Mouse (Mus musculus): ENCODE data around the gene Mtrf1. TPM values are rescaled to one million over a fixed set of nuclear protein-coding genes. Genes with fewer than 3 reads are reported as not detected.
"Not testable (repeated sequence)": the region's sequence is repeated elsewhere in the genome, so short reads cannot be mapped to it uniquely, and the experiment has no call there.

The Mtrf1 gene
- 1.9 and 4.5 TPM in 2 replicates for total RNA-seq (2017)

DNA sequence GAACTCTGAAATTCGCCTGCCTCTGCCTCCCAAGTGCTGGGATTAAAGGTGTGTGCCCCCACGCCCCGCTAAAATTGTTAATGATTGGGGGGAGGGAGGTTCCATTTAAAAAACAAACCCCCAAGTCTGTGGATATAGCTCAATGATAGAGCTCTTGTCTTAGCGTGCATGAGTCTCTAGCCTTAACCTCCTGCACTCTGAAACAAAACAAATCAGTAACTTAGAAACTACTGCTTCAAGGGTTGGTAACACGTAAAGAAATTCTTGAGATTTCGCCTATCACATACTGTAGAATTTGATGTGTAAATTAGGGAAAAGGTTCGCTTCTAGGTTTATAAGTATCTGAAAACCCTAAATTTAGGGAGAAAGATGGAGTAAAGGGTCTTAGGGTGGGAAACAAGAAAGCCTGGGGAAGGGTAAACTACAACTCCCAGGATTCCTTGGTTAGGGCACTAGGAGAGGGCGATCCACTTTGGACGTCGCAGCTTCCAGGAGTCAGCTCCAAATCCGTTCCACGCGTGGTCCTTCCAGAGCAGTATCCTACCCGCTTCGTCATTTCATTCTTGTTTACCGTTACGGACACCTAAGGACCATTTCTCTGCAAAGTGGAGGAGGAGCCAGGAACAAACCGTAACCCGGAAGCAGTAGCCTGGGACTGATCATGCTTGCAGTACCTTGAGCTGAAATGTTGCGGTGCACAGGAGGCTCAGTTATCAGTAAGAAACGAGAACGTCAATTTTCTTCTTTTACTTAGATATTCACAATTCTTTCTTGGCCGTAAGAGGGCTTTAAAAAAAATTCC, at the start of gene Mtrf1:
Gene Mtrf1, plus strand, starts transcription at position 452 of the 802 bp plus-strand sequence.
- peak; percentile 79 for ATAC-seq (ENCODE audit: extremely low read depth, insufficient number of reproducible peaks, low FRiP score, poor library complexity, severe bottlenecking)

DNA sequence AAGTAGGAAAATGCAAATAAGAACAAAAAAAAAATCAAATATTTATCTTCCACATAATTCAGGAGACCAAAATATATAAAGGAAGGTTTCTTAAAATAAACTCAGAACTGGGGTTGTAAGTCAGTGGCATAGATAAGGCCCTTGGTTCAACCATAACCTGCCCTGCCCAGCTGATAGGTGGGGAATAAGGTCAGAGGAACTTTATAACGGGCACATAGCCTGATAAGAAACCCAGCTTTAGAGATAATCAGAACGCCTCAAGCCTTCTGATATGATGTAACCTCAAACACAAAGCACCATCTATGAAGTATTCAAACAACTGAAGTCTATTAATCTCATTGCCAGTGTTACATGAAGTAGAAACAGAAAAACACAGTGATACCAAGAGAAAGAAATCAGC, 39.5 kb upstream of the Mtrf1 start:
- ATAC-seq (ENCODE audit: extremely low read depth, insufficient number of reproducible peaks, low FRiP score, poor library complexity, severe bottlenecking), result no peak

DNA sequence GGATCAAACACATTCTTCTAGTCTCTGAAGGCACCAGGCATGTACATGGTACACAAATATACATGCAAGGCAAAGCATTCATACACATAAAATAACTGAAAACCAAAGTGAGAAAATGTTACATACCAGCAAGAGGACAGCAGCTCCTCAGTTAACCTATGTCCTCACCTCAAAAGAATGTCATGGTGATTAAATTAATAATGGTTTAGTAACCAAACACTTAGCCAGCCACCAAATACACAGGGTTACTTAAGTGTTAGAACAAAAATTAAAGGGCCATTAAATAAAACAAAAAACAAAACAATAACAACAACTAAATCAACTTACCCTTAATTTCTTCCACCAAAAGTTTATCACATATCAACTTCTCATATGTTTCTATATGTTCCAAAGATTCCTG, 20.5 kb upstream of the Mtrf1 start:
- no peak for ATAC-seq (ENCODE audit: extremely low read depth, insufficient number of reproducible peaks, low FRiP score, poor library complexity, severe bottlenecking)

DNA sequence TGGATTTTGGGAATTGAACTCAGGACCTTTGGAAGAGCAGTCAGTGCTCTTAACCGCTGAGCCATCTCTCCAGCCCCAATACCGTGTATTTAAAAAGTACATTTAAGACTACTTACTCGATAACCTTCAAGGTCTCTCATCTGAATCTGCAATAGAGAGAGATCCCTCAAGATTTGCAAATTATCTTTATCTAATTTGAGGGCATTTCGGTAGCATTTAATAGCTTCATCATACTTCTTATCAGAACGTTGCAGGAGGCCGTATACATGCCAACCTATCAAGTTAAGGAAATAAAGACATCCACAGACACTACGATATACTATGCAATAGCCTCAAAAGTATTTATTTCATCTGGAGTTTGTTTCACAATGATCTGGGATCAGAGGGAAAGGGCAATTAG, 14.5 kb upstream of the Mtrf1 start:
- ATAC-seq (ENCODE audit: extremely low read depth, insufficient number of reproducible peaks, low FRiP score, poor library complexity, severe bottlenecking), result no peak

DNA sequence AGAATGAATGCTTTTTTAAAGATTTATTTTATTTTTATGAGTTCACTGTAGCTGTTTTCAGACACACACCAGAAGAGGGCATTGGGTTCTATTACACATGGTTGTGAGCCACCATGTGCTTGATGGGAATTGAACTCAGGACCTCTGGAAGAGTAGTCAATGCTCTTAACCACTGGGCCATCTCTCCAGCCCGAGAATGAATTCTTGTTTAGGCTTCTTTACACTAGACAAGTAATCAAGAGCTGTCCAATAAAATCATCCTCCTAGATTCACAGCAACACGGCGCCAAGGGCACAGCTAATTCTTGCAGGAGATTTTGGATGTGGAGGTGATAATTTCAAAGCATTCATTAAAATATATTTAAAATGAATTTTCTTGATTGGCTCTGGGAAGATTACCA, 9.3 kb upstream of the Mtrf1 start:
- no peak for ATAC-seq (ENCODE audit: extremely low read depth, insufficient number of reproducible peaks, low FRiP score, poor library complexity, severe bottlenecking)

DNA sequence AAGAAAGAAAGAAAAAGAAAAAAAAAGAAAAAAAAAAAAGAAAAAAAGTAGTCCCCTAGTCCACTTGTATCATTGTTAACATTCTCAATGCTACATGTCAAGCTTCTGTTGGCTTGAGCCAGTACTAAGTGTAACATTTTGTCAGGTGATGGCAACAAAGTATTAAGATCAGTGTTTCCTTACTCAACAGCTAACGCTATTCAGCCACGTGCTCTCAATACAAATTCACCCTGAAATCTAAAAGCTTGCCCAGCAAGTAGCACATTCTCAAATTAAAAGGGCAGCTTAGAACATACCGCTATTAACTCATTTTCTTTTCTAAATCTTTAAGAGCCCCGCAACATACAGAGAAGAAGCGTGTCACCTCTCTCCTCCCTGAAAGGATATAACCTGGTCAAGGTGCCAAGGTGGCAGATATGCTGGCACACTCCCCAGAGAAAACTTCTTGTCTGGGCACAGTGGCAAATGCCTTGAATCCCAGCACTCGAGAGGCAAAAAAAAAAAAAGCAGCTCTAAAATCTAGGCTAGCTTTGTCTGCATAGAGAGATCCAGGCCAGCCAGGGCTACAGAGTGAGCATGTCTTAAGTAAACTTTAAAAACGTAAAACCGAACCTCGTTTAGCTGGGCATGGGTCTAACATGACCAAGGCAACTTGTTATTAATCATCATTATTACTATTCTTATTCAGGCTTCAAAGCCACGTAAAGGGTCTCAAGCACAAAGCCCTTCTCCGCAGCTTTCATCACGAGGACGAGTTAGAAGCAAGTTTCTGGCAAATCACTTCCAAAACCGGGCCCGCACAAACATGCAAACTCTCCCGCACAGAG, 7.9 kb upstream of the Mtrf1 start:
- no peak for ATAC-seq (ENCODE audit: extremely low read depth, insufficient number of reproducible peaks, low FRiP score, poor library complexity, severe bottlenecking)

DNA sequence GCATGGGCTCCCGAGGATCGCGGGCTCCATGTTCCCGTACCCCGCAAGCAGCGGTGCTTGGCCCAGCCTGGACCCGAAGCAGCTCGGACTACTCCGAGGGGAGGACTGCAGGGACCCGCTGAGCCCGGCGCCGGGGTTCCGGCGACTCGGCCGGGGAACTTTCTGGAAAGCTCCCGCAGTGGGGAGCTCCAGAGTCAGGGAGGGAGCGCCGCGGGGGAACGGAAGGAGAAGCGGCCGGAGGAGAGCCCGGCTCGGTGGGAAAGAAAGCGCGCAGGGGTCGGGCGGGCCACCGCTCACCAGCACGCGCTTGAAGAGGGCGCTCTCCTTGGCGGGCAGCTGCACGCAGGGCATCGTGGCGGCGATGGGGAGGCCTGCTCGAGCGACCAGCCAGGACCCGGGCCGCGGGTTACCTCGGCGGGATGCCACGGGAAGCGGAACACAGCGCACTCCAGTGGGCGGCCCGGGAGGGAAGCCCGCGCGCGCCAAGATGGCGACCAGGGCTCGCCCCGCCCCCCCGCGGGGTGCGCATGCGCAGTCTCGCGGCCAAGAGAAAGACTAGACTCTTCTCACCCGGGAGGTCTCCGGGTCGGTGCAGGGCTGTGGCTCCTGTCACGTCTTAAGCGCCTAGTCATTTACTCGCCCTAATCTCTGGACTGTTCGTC, 7.2 kb upstream of the Mtrf1 start, which contains the start of gene Naa16:
Gene Naa16, minus strand, starts transcription at position 514 of the 662 bp plus-strand sequence.
- peak; percentile 86 for ATAC-seq (ENCODE audit: extremely low read depth, insufficient number of reproducible peaks, low FRiP score, poor library complexity, severe bottlenecking)

DNA sequence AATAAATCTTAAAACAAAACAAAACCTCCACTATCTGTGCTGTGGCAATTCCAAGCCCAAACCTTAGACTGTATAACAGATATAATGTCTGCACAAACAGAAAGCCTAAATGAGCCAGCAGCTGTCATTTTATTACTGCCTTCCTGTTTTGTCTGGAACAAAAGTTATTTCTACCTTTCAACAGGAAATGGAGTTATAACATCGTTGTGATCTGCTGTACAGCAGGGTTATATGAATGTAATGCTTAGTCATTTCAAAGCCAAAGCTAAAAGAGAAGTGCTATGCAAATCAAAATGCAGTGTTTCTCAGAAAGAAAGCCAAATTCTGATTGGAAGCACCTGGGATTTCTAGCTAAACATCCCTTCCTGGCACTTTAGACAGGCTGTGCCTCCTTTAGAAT, 4.3 kb upstream of the Mtrf1 start:
- ATAC-seq (ENCODE audit: extremely low read depth, insufficient number of reproducible peaks, low FRiP score, poor library complexity, severe bottlenecking), result no peak

DNA sequence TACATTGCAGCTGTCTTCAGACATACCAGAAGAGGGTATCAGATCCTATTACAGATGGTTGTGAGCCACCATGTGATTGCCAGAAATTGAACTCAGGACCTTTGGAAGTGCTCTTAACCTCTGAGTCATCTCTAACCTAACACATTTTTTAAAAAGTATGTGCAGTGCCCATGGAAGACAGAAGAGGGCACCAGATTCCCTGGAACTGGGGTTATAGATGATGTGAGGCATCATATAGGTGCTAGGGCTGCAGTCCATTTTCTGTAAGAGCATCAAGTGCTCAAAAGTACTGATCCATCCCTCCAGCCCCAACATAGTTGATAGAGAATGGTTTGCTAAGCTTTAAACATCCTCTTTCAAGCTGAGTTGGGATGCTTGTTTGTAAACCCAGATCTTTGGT, 3.0 kb upstream of the Mtrf1 start:
- peak; percentile 76 for ATAC-seq (ENCODE audit: extremely low read depth, insufficient number of reproducible peaks, low FRiP score, poor library complexity, severe bottlenecking)

DNA sequence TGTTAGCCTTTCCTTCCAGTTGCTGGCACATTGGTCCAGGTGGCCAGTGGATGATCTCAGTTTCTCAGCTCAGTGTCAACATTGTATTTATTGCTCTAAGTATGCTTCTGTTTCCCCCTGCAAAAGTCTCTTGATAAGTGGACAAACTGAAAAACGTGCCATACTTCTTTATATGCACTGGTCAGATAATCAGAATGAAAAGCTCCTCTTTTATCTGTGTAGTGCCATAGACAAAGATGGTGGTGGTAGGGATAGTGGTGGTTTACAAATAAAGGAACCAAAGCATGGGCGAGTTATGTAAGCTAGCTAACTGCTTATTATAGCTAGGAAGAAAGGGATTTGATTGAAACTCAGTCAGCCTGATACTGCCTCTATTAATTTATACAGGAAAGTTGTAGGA, 10.1 kb downstream of the Mtrf1 start:
- ATAC-seq (ENCODE audit: extremely low read depth, insufficient number of reproducible peaks, low FRiP score, poor library complexity, severe bottlenecking), result no peak

DNA sequence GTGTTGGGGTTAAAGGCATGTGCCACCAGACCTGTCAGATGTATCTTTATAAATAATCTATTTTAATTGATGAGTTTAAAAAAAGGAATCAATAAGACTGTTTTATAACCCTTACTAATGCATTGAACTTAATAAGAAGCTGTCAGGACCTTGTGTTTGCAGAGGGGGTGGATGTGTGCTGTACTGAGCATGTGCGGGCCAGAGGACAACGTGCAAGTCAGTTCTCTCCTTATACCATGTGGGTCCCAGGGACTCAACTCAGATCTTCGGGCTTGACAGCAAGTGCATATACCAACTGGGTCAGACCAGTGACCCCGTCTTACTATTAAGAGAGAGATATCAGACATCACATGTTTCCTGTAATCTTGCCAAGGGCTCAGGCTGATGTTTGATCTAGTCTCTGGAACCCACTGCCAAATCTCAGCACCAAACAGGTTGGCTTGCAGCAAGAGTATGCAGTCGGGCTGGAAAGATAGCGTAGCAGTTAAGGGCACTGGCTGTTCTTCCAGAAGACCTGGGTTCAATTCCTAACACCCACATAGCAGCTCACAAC, 11.8 kb downstream of the Mtrf1 start:
- no peak for ATAC-seq (ENCODE audit: extremely low read depth, insufficient number of reproducible peaks, low FRiP score, poor library complexity, severe bottlenecking)

DNA sequence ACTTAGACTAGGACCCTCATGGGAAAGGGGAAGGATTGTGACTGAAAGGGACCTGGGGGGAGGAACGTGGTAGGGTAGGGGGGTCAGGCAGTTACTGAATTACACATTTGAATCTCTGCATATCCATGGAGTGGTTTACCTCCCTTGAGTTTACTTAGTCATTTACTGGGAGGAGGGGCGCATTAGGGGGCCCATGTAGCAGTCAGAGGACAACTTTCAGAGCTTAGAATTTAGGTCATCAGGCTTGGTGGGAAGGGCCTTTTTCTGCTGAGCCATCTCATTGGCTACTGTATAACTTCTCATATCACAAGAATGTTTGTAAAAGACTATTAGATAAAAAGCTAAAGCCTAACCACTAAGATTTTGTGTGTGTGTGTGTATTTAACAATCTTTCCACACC, 13.1 kb downstream of the Mtrf1 start:
- no peak for ATAC-seq (ENCODE audit: extremely low read depth, insufficient number of reproducible peaks, low FRiP score, poor library complexity, severe bottlenecking)

DNA sequence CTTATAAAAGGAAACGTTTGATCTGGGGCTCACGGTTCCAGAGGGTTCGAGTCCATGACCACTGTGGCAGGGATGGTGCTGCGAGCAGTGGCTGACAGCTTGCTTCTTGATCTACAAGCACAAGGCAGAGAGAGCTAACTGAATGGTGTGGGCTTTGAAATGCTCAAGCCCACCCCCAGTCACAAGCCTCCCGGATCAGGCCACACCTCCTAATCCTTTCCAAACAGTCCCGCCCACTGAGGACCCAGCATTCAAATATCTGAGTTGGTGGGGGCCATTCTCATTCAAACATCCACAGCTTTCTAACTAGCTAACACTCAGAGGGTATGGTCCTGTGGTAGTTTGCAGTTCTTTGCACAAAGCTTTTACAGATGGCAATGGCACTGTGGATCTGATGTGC, 15.5 kb downstream of the Mtrf1 start:
- no peak for ATAC-seq (ENCODE audit: extremely low read depth, insufficient number of reproducible peaks, low FRiP score, poor library complexity, severe bottlenecking)

DNA sequence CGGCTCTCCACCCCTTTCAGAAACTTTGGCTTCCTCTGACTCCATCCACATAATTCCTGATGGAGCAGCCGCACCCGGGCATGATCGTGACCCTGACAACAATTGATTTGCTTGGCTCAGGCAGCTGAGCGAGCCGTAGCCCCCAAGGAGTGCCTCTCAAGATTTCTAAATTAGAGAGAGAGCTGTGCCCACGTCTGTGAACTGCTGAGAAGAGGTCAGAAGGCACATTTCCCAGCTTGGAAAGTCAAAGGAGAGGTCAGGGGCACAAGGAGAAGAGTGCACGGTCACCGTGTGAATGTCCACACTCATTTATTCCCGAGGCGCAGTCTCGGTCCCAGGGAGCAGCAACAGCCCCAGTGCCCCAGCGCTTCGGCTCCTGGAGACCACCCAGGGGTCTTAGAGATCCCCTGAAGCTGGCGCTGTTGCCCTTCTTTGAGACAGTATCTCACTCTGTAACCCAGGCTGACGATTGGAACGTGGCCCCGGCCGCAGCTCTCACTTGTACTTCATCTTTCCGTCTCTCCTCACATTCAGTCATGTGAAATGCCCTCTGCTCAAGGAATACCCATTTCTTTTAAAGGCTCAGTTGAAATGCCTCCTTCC, 22.6 kb downstream of the Mtrf1 start:
- ATAC-seq (ENCODE audit: extremely low read depth, insufficient number of reproducible peaks, low FRiP score, poor library complexity, severe bottlenecking), result no peak

DNA sequence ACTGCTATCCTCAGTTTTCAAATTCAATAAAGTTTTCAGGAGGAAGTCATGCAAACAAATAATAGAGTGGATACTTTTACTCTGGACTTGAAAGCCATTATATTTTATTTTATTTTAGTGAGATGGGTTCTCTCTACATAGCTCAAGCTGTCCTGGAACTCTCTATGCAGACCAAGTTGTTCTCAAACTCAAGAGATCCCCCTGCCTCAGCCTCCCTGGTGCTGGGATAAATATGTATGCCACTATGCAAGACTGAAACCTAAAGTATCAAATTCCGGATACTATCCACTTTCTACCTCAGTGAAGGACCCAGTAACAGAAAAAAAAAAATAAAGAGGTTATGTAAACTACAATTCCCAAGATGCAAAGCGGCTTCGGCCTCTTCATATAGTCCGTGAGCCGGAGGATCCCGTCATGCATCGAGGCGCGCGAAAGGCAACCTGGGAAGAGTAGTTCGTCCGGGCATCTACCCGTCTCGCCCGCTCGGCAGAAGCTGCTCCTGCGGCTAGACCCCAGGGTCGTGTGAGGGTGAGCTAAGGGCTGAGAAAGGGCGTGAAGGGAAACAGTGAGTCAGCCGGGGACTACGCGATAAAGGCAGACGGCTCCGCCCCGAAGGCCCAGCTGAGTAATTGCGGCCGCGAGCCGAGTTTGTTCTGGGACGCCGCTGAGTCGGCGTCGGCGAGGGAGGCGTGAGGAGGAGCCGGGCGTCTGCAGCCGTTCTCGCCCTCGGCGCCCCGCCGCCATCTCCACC, 28.6 kb downstream of the Mtrf1 start, which contains the start of gene Kbtbd7:
Gene Kbtbd7, plus strand, starts transcription at position 533 of the 751 bp plus-strand sequence.
- ATAC-seq (ENCODE audit: extremely low read depth, insufficient number of reproducible peaks, low FRiP score, poor library complexity, severe bottlenecking), result peak; percentile 98

DNA sequence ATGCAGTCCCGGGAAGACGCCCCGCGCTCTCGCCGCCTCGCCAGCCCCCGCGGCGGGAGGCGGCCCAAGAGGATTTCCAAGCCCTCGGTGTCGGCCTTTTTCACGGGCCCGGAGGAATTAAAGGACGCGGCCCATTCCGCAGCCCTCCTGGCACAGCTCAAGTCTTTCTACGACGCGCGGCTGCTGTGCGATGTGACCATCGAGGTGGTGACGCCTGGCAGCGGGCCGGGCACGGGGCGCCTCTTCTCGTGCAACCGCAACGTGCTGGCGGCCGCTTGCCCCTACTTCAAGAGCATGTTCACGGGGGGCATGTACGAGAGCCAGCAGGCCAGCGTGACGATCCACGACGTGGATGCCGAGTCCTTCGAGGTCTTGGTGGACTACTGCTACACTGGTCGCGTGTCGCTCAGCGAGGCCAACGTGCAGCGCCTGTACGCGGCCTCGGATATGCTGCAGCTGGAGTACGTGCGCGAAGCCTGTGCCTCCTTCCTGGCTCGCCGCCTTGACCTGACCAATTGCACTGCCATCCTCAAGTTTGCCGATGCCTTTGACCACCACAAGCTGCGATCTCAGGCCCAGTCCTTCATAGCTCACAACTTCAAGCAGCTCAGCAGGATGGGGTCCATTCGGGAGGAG, 29.3 kb downstream of the Mtrf1 start:
- ATAC-seq (ENCODE audit: extremely low read depth, insufficient number of reproducible peaks, low FRiP score, poor library complexity, severe bottlenecking), result not testable (repeated sequence)

DNA sequence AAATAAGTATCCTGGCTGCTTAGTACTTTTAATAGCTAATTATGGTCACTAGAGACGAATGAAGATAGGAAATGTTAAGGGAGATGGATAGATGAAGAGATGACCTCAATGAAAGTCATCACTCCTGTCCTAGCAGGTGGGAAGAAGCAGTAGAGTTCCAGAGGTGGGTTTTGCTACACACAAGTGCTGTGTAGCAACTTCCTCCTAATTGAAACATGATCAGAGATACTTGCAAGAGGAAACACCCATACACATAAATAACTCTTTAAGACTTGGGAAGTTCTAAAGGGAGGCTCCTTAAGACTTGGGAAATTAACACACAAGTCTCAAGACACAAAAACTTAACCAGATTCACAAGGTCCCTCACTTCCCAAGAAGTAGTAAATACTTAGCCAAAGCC, 36.5 kb downstream of the Mtrf1 start:
- ATAC-seq (ENCODE audit: extremely low read depth, insufficient number of reproducible peaks, low FRiP score, poor library complexity, severe bottlenecking), result no peak

DNA sequence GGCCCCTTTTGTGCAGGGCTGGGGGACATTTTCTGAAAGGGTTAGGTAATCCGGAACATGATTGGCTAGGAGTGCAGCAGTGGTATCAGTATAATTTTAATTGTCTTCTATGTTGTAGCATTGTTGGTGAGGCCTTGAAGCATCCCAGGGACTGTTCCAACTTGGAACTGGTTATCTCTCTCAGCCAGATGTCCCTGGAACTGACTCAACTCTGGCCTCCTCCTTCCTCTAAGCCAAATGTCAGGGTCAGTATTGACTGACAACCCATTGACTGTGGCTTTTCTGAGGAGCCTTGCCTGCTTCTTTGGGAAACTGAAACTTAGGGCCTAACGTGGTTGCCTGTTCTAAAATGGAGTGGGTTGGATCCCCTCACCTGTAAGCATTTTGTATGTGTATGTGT, 43.1 kb downstream of the Mtrf1 start:
- no peak for ATAC-seq (ENCODE audit: extremely low read depth, insufficient number of reproducible peaks, low FRiP score, poor library complexity, severe bottlenecking)
